Mouse (Mus musculus) CH12.LX (cell line): ENCODE data around the gene Creb5. TPM values are rescaled to one million over a fixed set of nuclear protein-coding genes. Genes with fewer than 3 reads are reported as not detected.

Experiments
- DNase-seq: peaks from one replicate; pipeline ENCODE4 v3.0.0-alpha.2; 2013; ENCODE audit errors: extremely low read depth
- H3K27ac ChIP-seq: 2 replicates; pipeline ENCODE4 v1.5.1; 2012; ENCODE audit warnings: low read depth, mild to moderate bottlenecking, control low read depth, moderate library complexity; ENCODE audit not compliant: insufficient read depth
- H3K27me3 ChIP-seq: replicated peaks from 2 replicates; pipeline ENCODE3; 2012; ENCODE audit warnings: inconsistent platforms
- H3K36me3 ChIP-seq, 2 experiments: replicated peaks in 1 of 2; 2 replicates each; pipeline versions ENCODE3 to v1.6.1; 2012; ENCODE audit warnings: inconsistent platforms in 1 of 2, low read length in 1 of 2, mild to moderate bottlenecking in 1 of 2, mixed read lengths in 1 of 2, moderate library complexity in 1 of 2; ENCODE audit not compliant: control insufficient read depth in 1 of 2, insufficient read depth in 1 of 2
- H3K4me1 ChIP-seq, 2 experiments: 2 replicates each; pipeline ENCODE4 v1.6.1; 2012; ENCODE audit warnings: inconsistent platforms in 1 of 2, moderate library complexity in 1 of 2; ENCODE audit not compliant: insufficient read depth in 2 of 2, control insufficient read depth in 1 of 2
- H3K4me2 ChIP-seq: 2 replicates; pipeline ENCODE4 v1.6.1; 2012; ENCODE audit warnings: low read depth, mild to moderate bottlenecking, control low read depth; ENCODE audit not compliant: poor library complexity, insufficient read depth, severe bottlenecking
- H3K4me3 ChIP-seq, 3 experiments: fragments of 150-350 bp in 1 of 3; sonication (generic) in 1 of 3; replicated peaks in 1 of 3; 2 replicates each; pipeline versions ENCODE3 to v1.5.1; 2011 to 2012; ENCODE audit warnings: low read depth in 2 of 3, low read length in 2 of 3, mild to moderate bottlenecking in 2 of 3, moderate library complexity in 2 of 3, control low read depth in 1 of 3, improper control_type of control experiment in 1 of 3, inconsistent platforms in 1 of 3, mixed read lengths in 1 of 3; ENCODE audit not compliant: poor library complexity in 1 of 3
- H3K79me2 ChIP-seq: replicated peaks from 2 replicates; pipeline ENCODE4 v1.6.1; 2012; ENCODE audit warnings: mild to moderate bottlenecking, moderate library complexity; ENCODE audit not compliant: control insufficient read depth, poor library complexity, insufficient read depth, severe bottlenecking; ENCODE audit errors: extremely low read depth
- H3K9ac ChIP-seq: 2 replicates; pipeline ENCODE4 v1.6.1; 2012; ENCODE audit warnings: low read depth, mild to moderate bottlenecking, control low read depth, moderate library complexity; ENCODE audit not compliant: insufficient read depth
- H3K9me3 ChIP-seq: replicated peaks from 2 replicates; pipeline ENCODE3; 2012; ENCODE audit warnings: low read length, inconsistent platforms, mixed read lengths
- CHD1 ChIP-seq: IDR thresholded peaks from 2 replicates; pipeline ENCODE4 v1.6.1; 2012; ENCODE audit warnings: low read depth, low read length, improper control_type of control experiment, inconsistent platforms
- CHD2 ChIP-seq: IDR thresholded peaks from 2 replicates; pipeline ENCODE4 v1.6.1; 2011; ENCODE audit warnings: low read length, improper control_type of control experiment
- ELF1 ChIP-seq: IDR thresholded peaks from 2 replicates; pipeline ENCODE4 v1.6.1; 2014; ENCODE audit warnings: low read depth, mild to moderate bottlenecking, inconsistent platforms, low read length, improper control_type of control experiment
- ETS1 ChIP-seq: conservative IDR thresholded peaks from 2 replicates; pipeline ENCODE4 v1.6.1; 2012; ENCODE audit warnings: low read depth, mild to moderate bottlenecking, inconsistent platforms, low read length, improper control_type of control experiment, moderate library complexity
- GABPA ChIP-seq: IDR thresholded peaks from 2 replicates; pipeline ENCODE4 v1.6.1; 2012; ENCODE audit warnings: low read depth, low read length, improper control_type of control experiment, inconsistent platforms; ENCODE audit not compliant: insufficient replicate concordance
- HCFC1 ChIP-seq: IDR thresholded peaks from 2 replicates; pipeline ENCODE4 v1.6.1; 2012; ENCODE audit warnings: low read depth, mild to moderate bottlenecking, inconsistent platforms, low read length, improper control_type of control experiment
- JUN ChIP-seq: IDR thresholded peaks from 2 replicates; pipeline ENCODE4 v1.6.1; 2011; ENCODE audit warnings: low read depth, mild to moderate bottlenecking, low read length, improper control_type of control experiment, moderate library complexity; ENCODE audit not compliant: insufficient read depth
- KAT2A ChIP-seq: IDR thresholded peaks from 2 replicates; pipeline ENCODE4 v1.6.1; 2012; ENCODE audit warnings: low read length, improper control_type of control experiment, inconsistent platforms; ENCODE audit not compliant: insufficient replicate concordance
- MAFK ChIP-seq: IDR thresholded peaks from 2 replicates; pipeline ENCODE4 v1.6.1; 2011; ENCODE audit warnings: low read length, improper control_type of control experiment; ENCODE audit not compliant: insufficient replicate concordance
- MAZ ChIP-seq: IDR thresholded peaks from 2 replicates; pipeline ENCODE4 v1.6.1; 2012; ENCODE audit warnings: low read depth, mild to moderate bottlenecking, inconsistent platforms, low read length, improper control_type of control experiment, moderate library complexity
- MXI1 ChIP-seq: IDR thresholded peaks from 2 replicates; pipeline ENCODE4 v1.6.1; 2011; ENCODE audit warnings: mild to moderate bottlenecking, low read depth, low read length, improper control_type of control experiment
- MYC ChIP-seq: IDR thresholded peaks from 2 replicates; pipeline ENCODE4 v1.6.1; 2011; ENCODE audit warnings: low read depth, mild to moderate bottlenecking, improper control_type of control experiment, low read length
- NELFE ChIP-seq: IDR thresholded peaks from 2 replicates; pipeline ENCODE4 v1.6.1; 2011; ENCODE audit warnings: low read depth, low read length, improper control_type of control experiment
- POLR2A ChIP-seq: IDR thresholded peaks from 2 replicates; pipeline ENCODE4 v1.6.1; 2011; ENCODE audit warnings: low read depth, mild to moderate bottlenecking, improper control_type of control experiment, low read length
- RCOR1 ChIP-seq: conservative IDR thresholded peaks from 2 replicates; pipeline ENCODE4 v1.6.1; 2012; ENCODE audit warnings: low read depth, mild to moderate bottlenecking, inconsistent platforms, low read length, improper control_type of control experiment
- SIN3A ChIP-seq: IDR thresholded peaks from 2 replicates; pipeline ENCODE4 v1.6.1; 2012; ENCODE audit warnings: low read length, improper control_type of control experiment, inconsistent platforms
- SMC3 ChIP-seq: IDR thresholded peaks from 2 replicates; pipeline ENCODE4 v1.6.1; 2011; ENCODE audit warnings: low read depth, low read length, improper control_type of control experiment
- TBP ChIP-seq: conservative IDR thresholded peaks from 2 replicates; pipeline ENCODE4 v1.6.1; 2011; ENCODE audit warnings: low read depth, low read length, improper control_type of control experiment
- UBTF ChIP-seq: IDR thresholded peaks from 2 replicates; pipeline ENCODE4 v1.6.1; 2012; ENCODE audit warnings: low read depth, mild to moderate bottlenecking, inconsistent platforms, low read length, improper control_type of control experiment, moderate library complexity
- USF1 ChIP-seq: IDR thresholded peaks from 2 replicates; pipeline ENCODE4 v1.6.1; 2014; ENCODE audit warnings: low read depth, mild to moderate bottlenecking, inconsistent platforms, low read length, improper control_type of control experiment
- ZKSCAN1 ChIP-seq: IDR thresholded peaks from 2 replicates; pipeline ENCODE4 v1.6.1; 2012; ENCODE audit warnings: low read depth, inconsistent platforms, low read length, improper control_type of control experiment, borderline replicate concordance
- ZMIZ1 ChIP-seq: IDR thresholded peaks from 2 replicates; pipeline ENCODE4 v1.6.1; 2012; ENCODE audit warnings: low read depth, mild to moderate bottlenecking, inconsistent platforms, low read length, improper control_type of control experiment
- ZNF384 ChIP-seq: IDR thresholded peaks from 2 replicates; pipeline ENCODE4 v1.6.1; 2012; ENCODE audit warnings: low read depth, low read length, improper control_type of control experiment, inconsistent platforms
- dilution Hi-C: fragments of 300-500 bp; cut with MboI; formaldehyde crosslinking; loops from 2 replicates; pipeline ENCODE4 v1.14.3; 2020; ENCODE audit warnings: low sequenced_read_pairs; ENCODE audit not compliant: extremely low pct_unique_long_range_greater_than_20kb, extremely low pct_ligation_motif_present
- in situ Hi-C: fragments of 300-500 bp; cut with MboI; formaldehyde crosslinking; loops from 3 replicates; pipeline ENCODE4 v1.14.3; 2019; ENCODE audit warnings: low sequenced_read_pairs, low pct_ligation_motif_present, low pct_unique_long_range_greater_than_20kb, mixed read lengths
- polyA plus RNA-seq: library from polyadenylated mRNA; unstranded; fragments of >175 nt; gene quantifications from 2 replicates; pipeline ENCODE4 v1.2.1, GENCODE M21; 2012; ENCODE audit warnings: low read depth; ENCODE audit not compliant: insufficient read length
- total RNA-seq, 2 experiments: library from RNA; depleted of rRNA; stranded (reverse); fragments of 300-350 nt in 1 of 2; fragments of >200 nt in 1 of 2; gene quantifications; 2 replicates each; pipeline ENCODE4 v1.2.3; 2012 to 2014

Gene Creb5
- total and polyA plus RNA-seq, 3 experiments = 0.68 to 2.1 (median 0.86) TPM

DNA sequence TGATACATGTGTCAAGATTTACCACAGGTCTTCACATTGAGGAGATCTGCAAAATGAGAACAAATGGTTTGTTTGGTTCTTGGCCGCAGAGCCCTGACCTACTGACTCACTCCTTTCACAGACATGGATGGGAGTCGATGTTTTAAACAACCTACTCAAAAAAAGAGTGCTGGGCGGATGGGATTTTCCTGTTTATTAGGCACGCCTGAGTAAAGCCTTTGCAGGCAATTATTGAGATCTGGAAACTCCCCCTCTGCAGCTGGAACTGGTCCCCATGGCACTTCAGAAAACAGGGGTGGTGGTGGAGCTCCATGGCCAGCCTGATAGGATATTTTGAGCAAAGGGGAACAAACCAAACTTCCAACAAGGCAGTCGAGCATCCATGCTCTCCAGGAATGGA lies 258.9 kb downstream of the Creb5 start:
- DNase-seq = no peak
- H3K9ac ChIP-seq = no peak overlapping the region
- TF ChIP-seq ELF1 (no peak), CHD2 (no peak), JUN (no peak), KAT2A (no peak), USF1 (no peak), ZMIZ1 (no peak), RCOR1 (no peak), UBTF (no peak), MXI1 (no peak), CHD1 (no peak), ETS1 (no peak), SIN3A (no peak), TBP (no peak), NELFE (no peak), SMC3 (no peak), GABPA (no peak), ZKSCAN1 (no peak)
- TF ChIP-seq, all 38 proteins: peak for 0
- Histone ChIP-seq H3K36me3 (no peaks in the 10 kb centered on the region), H3K79me2 (no peaks in the 10 kb centered on the region), H3K4me3 (no peak overlapping the region), H3K4me2 (no peak overlapping the region), H3K27me3 (no peaks in the 10 kb centered on the region), H3K27ac (no peak overlapping the region), H3K9me3 (no peaks in the 10 kb centered on the region), H3K4me1 (peaks cover 9 to 27% of the 10 kb centered on the region in 2 experiments)
- in situ Hi-C loops (no loop called here), dilution Hi-C loops (no loop called here)

- dilution Hi-C loops = no loop called here
- Histone ChIP-seq H3K27me3 (no peaks in the 10 kb centered on the region), H3K4me3 (no peak overlapping the region), H3K79me2 (no peaks in the 10 kb centered on the region), H3K4me2 (no peak overlapping the region), H3K36me3 (no peaks in the 10 kb centered on the region), H3K4me1 (peaks cover 9 to 27% of the 10 kb centered on the region in 2 experiments), H3K27ac (no peak overlapping the region), H3K9ac (no peak overlapping the region), H3K9me3 (no peaks in the 10 kb centered on the region)
- in situ Hi-C loops = no loop called here
- DNase-seq = no peak
- no peak for TF ChIP-seq ELF1
- TF ChIP-seq MYC = no peak
- TF ChIP-seq NELFE = no peak
- no peak for TF ChIP-seq HCFC1
- no peak for TF ChIP-seq ZNF384
- TF ChIP-seq ETS1 = no peak
- no peak for TF ChIP-seq MAZ
- TF ChIP-seq MAFK = no peak
- no peak for TF ChIP-seq KAT2A
- TF ChIP-seq POLR2A = no peak
These were observed 261.2 kb downstream of the Creb5 start for GRCm38 (mm10) chr6:53548236-53548635.
